Mouse (Mus musculus): ENCODE results near the gene Mgat5. TPM values are rescaled to one million over a fixed set of nuclear protein-coding genes. Genes with fewer than 3 reads are reported as not detected.
A peak's percentile ranks its signal among the peaks of the same experiment; 100 is the strongest.

The Mgat5 gene
- polyA plus RNA-seq, 2 experiments: 6.6 to 8.4 TPM

GRCm38 (mm10) chr1:127523364-127523763, 318.5 kb downstream of the Mgat5 start:
- Histone ChIP-seq H3K9ac (ENCODE audit: low read depth, low read length, severe bottlenecking) (no peak overlapping the region), H3K27me3 (ENCODE audit: control insufficient read depth, insufficient read depth, low read length) (no peaks in the 10 kb centered on the region), H3K9me3 (ENCODE audit: control insufficient read depth, low read length) (no peaks in the 10 kb centered on the region), H3K4me3 (replicated peaks; ENCODE audit: low read length) (no peak overlapping the region), H3K27ac (replicated peaks; ENCODE audit: low read depth, low read length) (no peak overlapping the region), H3K36me3 (ENCODE audit: control insufficient read depth, insufficient read depth, low read length) (no peaks in the 10 kb centered on the region), H3K4me2 (replicated peaks; ENCODE audit: low read depth, low read length, severe bottlenecking) (no peak overlapping the region), H3K4me1 (ENCODE audit: control insufficient read depth, insufficient read depth, low read length) (no peaks in the 10 kb centered on the region)
- DNase-seq (ENCODE audit: low spot score): no peak
- ATAC-seq (ENCODE audit: low FRiP score, low read depth): no peak
- no peak for TF ChIP-seq POLR2A (IDR thresholded peaks at IDR 0.05; ENCODE audit: borderline replicate concordance, extremely low read depth, insufficient read depth, insufficient read length)
- 78% methylated on average over 8 of the region's 8 CpGs for WGBS

- H3K4me3 ChIP-seq (replicated peaks; ENCODE audit: low read length): no peak overlapping the region
- 35% methylated on average over 14 of the region's 14 CpGs for WGBS
- peak; percentile 16 for DNase-seq (ENCODE audit: low spot score)
Observed at GRCm38 (mm10) chr1:127530849-127531580, 326.2 kb downstream of the Mgat5 start.

GRCm38 (mm10) chr1:127531723-127532122, 326.9 kb downstream of the Mgat5 start:
- 66% methylated on average over 5 of the region's 5 CpGs for WGBS
- no peak for DNase-seq (ENCODE audit: low spot score)

More at GRCm38 (mm10) chr1:127530849-127531580, 326.2 kb downstream of the Mgat5 start:
- Histone ChIP-seq H3K27ac (replicated peaks; ENCODE audit: low read depth, low read length) (no peak overlapping the region), H3K36me3 (ENCODE audit: control insufficient read depth, insufficient read depth, low read length) (no peaks in the 10 kb centered on the region), H3K4me1 (ENCODE audit: control insufficient read depth, insufficient read depth, low read length) (peaks cover 11% of the 10 kb centered on the region), H3K9ac (ENCODE audit: low read depth, low read length, severe bottlenecking) (no peak overlapping the region; the same call in 1 of the 2 replicates), H3K4me2 (replicated peaks; ENCODE audit: low read depth, low read length, severe bottlenecking) (no peak overlapping the region), H3K9me3 (ENCODE audit: control insufficient read depth, low read length) (no peaks in the 10 kb centered on the region), H3K27me3 (ENCODE audit: control insufficient read depth, insufficient read depth, low read length) (no peaks in the 10 kb centered on the region)
- no peak for TF ChIP-seq POLR2A (IDR thresholded peaks at IDR 0.05; ENCODE audit: borderline replicate concordance, extremely low read depth, insufficient read depth, insufficient read length)
- peak; percentile 62 for ATAC-seq (ENCODE audit: low FRiP score, low read depth)

GRCm38 (mm10) chr1:127536448-127536847, 331.6 kb downstream of the Mgat5 start:
- Histone ChIP-seq H3K4me2 (replicated peaks; ENCODE audit: low read depth, low read length, severe bottlenecking) (peak overlapping the region; percentile 32; the same call in 1 of the 2 replicates), H3K27ac (replicated peaks; ENCODE audit: low read depth, low read length) (no peak overlapping the region), H3K9ac (ENCODE audit: low read depth, low read length, severe bottlenecking) (no peak overlapping the region), H3K27me3 (ENCODE audit: control insufficient read depth, insufficient read depth, low read length) (no peaks in the 10 kb centered on the region), H3K36me3 (ENCODE audit: control insufficient read depth, insufficient read depth, low read length) (no peaks in the 10 kb centered on the region), H3K4me1 (ENCODE audit: control insufficient read depth, insufficient read depth, low read length) (peaks cover 23% of the 10 kb centered on the region), H3K4me3 (replicated peaks; ENCODE audit: low read length) (no peak overlapping the region), H3K9me3 (ENCODE audit: control insufficient read depth, low read length) (no peaks in the 10 kb centered on the region)
- peak; percentile 14 for DNase-seq (ENCODE audit: low spot score)
- no peak for TF ChIP-seq POLR2A (IDR thresholded peaks at IDR 0.05; ENCODE audit: borderline replicate concordance, extremely low read depth, insufficient read depth, insufficient read length)
- ATAC-seq (ENCODE audit: low FRiP score, low read depth): no peak; the same call in 1 of the 2 replicates
- 20% methylated on average over 5 of the region's 5 CpGs for WGBS

More at GRCm38 (mm10) chr1:127531723-127532122, 326.9 kb downstream of the Mgat5 start:
- peaks cover 16% of the 10 kb centered on the region for H3K4me1 ChIP-seq (ENCODE audit: control insufficient read depth, insufficient read depth, low read length)
- H3K9ac ChIP-seq (ENCODE audit: low read depth, low read length, severe bottlenecking): no peak overlapping the region; the same call in 1 of the 2 replicates
- no peak overlapping the region for H3K27ac ChIP-seq (replicated peaks; ENCODE audit: low read depth, low read length)
- no peak overlapping the region for H3K4me2 ChIP-seq (replicated peaks; ENCODE audit: low read depth, low read length, severe bottlenecking)
- H3K9me3 ChIP-seq (ENCODE audit: control insufficient read depth, low read length): no peaks in the 10 kb centered on the region
- no peaks in the 10 kb centered on the region for H3K27me3 ChIP-seq (ENCODE audit: control insufficient read depth, insufficient read depth, low read length)
- H3K36me3 ChIP-seq (ENCODE audit: control insufficient read depth, insufficient read depth, low read length): no peaks in the 10 kb centered on the region
- no peak for ATAC-seq (ENCODE audit: low FRiP score, low read depth)
- no peak for TF ChIP-seq POLR2A (IDR thresholded peaks at IDR 0.05; ENCODE audit: borderline replicate concordance, extremely low read depth, insufficient read depth, insufficient read length)
- no peak overlapping the region for H3K4me3 ChIP-seq (replicated peaks; ENCODE audit: low read length)

GRCm38 (mm10) chr1:127537204-127538038, 332.6 kb downstream of the Mgat5 start:
- Histone ChIP-seq H3K36me3 (ENCODE audit: control insufficient read depth, insufficient read depth, low read length) (no peaks in the 10 kb centered on the region), H3K27me3 (ENCODE audit: control insufficient read depth, insufficient read depth, low read length) (no peaks in the 10 kb centered on the region), H3K9ac (ENCODE audit: low read depth, low read length, severe bottlenecking) (peak overlapping the region; percentile 21; the same call in 1 of the 2 replicates), H3K4me3 (replicated peaks; ENCODE audit: low read length) (no peak overlapping the region), H3K27ac (replicated peaks; ENCODE audit: low read depth, low read length) (0 out of 2 replicates have a peak overlapping the region, but pooled peaks have one; percentile 6), H3K9me3 (ENCODE audit: control insufficient read depth, low read length) (no peaks in the 10 kb centered on the region), H3K4me1 (ENCODE audit: control insufficient read depth, insufficient read depth, low read length) (peaks cover 22% of the 10 kb centered on the region), H3K4me2 (replicated peaks; ENCODE audit: low read depth, low read length, severe bottlenecking) (peak overlapping the region; percentile 32)
- ATAC-seq (ENCODE audit: low FRiP score, low read depth): peak; percentile 89
- peak; percentile 78 for DNase-seq (ENCODE audit: low spot score)
- TF ChIP-seq POLR2A (IDR thresholded peaks at IDR 0.05; ENCODE audit: borderline replicate concordance, extremely low read depth, insufficient read depth, insufficient read length): no peak
- WGBS: 7% methylated on average over 17 of the region's 17 CpGs
